Mouse (Mus musculus): ENCODE results near the gene Opa3. TPM values are rescaled to one million over a fixed set of nuclear protein-coding genes. Genes with fewer than 3 reads are reported as not detected.

Gene Opa3
- polyA plus RNA-seq, 1 experiment, result 14.7 TPM

DNA sequence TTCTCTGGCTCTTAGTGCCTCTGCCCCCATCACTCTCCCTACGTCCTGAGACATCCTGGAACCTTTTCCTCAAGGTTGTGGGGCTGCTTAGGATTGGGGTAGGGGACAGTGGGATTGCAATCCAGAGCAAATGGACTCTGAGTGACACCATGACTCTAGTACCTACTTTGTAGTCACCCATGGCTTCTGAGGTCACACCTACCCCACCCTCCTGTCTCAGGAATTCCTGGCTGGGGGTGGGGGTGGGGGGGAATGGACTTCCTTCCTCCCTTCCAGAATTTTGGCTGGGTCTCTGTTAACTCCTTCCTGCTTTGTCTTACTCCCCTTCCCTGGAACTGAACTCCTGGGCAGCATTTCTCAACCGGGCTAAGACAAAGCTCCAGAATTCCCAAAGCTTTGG, 14.7 kb upstream of the Opa3 start:
- no peak for DNase-seq (ENCODE audit: low read depth in 1 of 2, low spot score in 2 of 2)
- Histone ChIP-seq H3K36me3 (ENCODE audit: control insufficient read depth, insufficient read depth, low read length) (no peaks in the 10 kb centered on the region), H3K27ac (ENCODE audit: insufficient read depth, low read length) (no peak overlapping the region), H3K4me3 (ENCODE audit: extremely low read depth, insufficient read depth, insufficient read length) (no peak overlapping the region), H3K4me1 (ENCODE audit: control insufficient read depth, insufficient read depth, insufficient read length) (no peaks in the 10 kb centered on the region), H3K27me3 (ENCODE audit: control insufficient read depth, insufficient read depth, low read length) (peaks cover 7% of the 10 kb centered on the region; the same call in 1 of the 2 replicates)
- no peak for TF ChIP-seq CTCF (IDR thresholded peaks at IDR 0.05; ENCODE audit: extremely low read depth, insufficient read depth, insufficient read length, insufficient replicate concordance)
- WGBS, result 74% methylated on average over 2 of the region's 2 CpGs

DNA sequence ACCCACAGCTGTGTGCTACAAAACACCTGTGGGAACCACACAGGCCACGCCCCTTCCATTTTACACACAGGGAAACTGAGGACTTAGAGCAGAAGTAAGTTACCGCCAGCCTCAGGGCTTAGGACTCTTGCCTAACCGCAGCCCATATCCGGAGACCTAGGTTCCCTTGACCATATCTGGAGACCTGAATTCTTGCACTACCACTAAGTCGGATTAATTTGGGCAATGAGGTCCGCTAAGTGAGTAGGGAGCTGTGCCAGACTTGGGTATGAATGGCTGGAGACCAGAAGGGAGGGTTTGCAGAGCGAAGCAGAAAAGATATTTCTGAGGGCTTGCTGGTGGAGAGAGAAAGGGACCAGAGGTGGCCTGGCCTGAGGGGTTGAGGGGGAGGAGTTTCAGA, 13.8 kb upstream of the Opa3 start:
- TF ChIP-seq POLR2A (IDR thresholded peaks at IDR 0.05; ENCODE audit: low read depth, low read length) (no peak), CTCF (IDR thresholded peaks at IDR 0.05; ENCODE audit: extremely low read depth, insufficient read depth, insufficient read length, insufficient replicate concordance) (no peak)
- Histone ChIP-seq H3K4me3 (ENCODE audit: extremely low read depth, insufficient read depth, insufficient read length) (no peak overlapping the region), H3K4me1 (ENCODE audit: control insufficient read depth, insufficient read depth, insufficient read length) (no peaks in the 10 kb centered on the region), H3K36me3 (ENCODE audit: control insufficient read depth, insufficient read depth, low read length) (no peaks in the 10 kb centered on the region), H3K27me3 (ENCODE audit: control insufficient read depth, insufficient read depth, low read length) (peaks cover 8% of the 10 kb centered on the region; the same call in 1 of the 2 replicates), H3K27ac (ENCODE audit: insufficient read depth, low read length) (no peak overlapping the region)
- DNase-seq (ENCODE audit: low read depth in 1 of 2, low spot score in 2 of 2), result no peak
- 21% methylated on average over 7 of the region's 7 CpGs for WGBS

DNA sequence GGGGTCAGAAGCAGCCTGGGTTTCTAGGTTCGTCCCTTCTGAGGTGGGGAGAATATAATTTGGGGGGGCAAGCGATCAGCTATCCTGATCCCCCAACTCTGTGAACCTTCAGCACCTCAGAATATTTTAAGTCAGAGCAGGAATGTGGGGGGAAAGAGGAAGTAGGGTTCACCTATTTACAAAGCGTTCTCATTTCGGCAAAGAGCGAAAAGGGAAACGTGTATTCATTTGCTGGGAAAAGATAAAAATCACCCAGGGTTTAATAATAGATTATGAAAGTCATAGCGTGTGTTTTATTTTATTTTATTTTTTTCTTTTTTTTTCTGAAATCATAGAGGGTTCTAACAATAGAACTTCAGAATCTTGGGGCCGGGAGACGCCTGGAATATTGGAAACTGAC, 13.2 kb upstream of the Opa3 start:
- TF ChIP-seq POLR2A (IDR thresholded peaks at IDR 0.05; ENCODE audit: low read depth, low read length) (no peak), CTCF (IDR thresholded peaks at IDR 0.05; ENCODE audit: extremely low read depth, insufficient read depth, insufficient read length, insufficient replicate concordance) (no peak)
- Histone ChIP-seq H3K4me3 (ENCODE audit: extremely low read depth, insufficient read depth, insufficient read length) (no peak overlapping the region), H3K27me3 (ENCODE audit: control insufficient read depth, insufficient read depth, low read length) (peaks cover 8% of the 10 kb centered on the region; the same call in 1 of the 2 replicates), H3K27ac (ENCODE audit: insufficient read depth, low read length) (no peak overlapping the region), H3K36me3 (ENCODE audit: control insufficient read depth, insufficient read depth, low read length) (no peaks in the 10 kb centered on the region), H3K4me1 (ENCODE audit: control insufficient read depth, insufficient read depth, insufficient read length) (no peaks in the 10 kb centered on the region)
- no peak for DNase-seq (ENCODE audit: low read depth in 1 of 2, low spot score in 2 of 2)
- 7% methylated on average over 9 of the region's 9 CpGs for WGBS

DNA sequence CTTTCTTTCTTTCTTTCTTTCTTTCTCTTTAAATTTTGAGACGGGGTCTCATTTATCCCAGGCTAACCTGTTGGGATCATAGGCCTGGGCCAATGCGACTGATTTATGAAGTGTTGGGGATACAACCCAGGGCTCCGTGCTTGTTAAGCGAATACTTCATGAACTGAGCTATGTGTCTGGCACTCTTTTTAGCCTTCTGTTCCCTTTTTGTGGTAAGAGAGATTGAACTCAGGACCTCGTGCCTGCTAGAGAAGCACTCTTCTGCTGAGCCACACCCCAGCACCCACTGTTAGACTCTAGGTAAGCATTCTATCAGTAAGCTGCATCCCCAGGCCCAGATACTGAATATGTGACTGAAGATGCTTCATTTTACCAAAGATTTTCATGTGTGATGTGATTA, 10.6 kb upstream of the Opa3 start:
- Histone ChIP-seq H3K27me3 (ENCODE audit: control insufficient read depth, insufficient read depth, low read length) (0 out of 2 replicates have a peak, but pooled peaks cover 6% of the 10 kb centered on the region), H3K36me3 (ENCODE audit: control insufficient read depth, insufficient read depth, low read length) (no peaks in the 10 kb centered on the region), H3K4me1 (ENCODE audit: control insufficient read depth, insufficient read depth, insufficient read length) (no peaks in the 10 kb centered on the region), H3K4me3 (ENCODE audit: extremely low read depth, insufficient read depth, insufficient read length) (no peak overlapping the region), H3K27ac (ENCODE audit: insufficient read depth, low read length) (no peak overlapping the region)
- TF ChIP-seq POLR2A (IDR thresholded peaks at IDR 0.05; ENCODE audit: low read depth, low read length) (no peak), CTCF (IDR thresholded peaks at IDR 0.05; ENCODE audit: extremely low read depth, insufficient read depth, insufficient read length, insufficient replicate concordance) (no peak)
- no peak for DNase-seq (ENCODE audit: low read depth in 1 of 2, low spot score in 2 of 2)
- 18% methylated on average over 5 of the region's 5 CpGs for WGBS

- TF ChIP-seq CTCF (IDR thresholded peaks at IDR 0.05; ENCODE audit: extremely low read depth, insufficient read depth, insufficient read length, insufficient replicate concordance) (no peak), POLR2A (IDR thresholded peaks at IDR 0.05; ENCODE audit: low read depth, low read length) (no peak)
- no peak for DNase-seq (ENCODE audit: low read depth in 1 of 2, low spot score in 2 of 2)
- Histone ChIP-seq H3K27me3 (ENCODE audit: control insufficient read depth, insufficient read depth, low read length) (0 out of 2 replicates have a peak, but pooled peaks cover 4% of the 10 kb centered on the region), H3K4me3 (ENCODE audit: extremely low read depth, insufficient read depth, insufficient read length) (no peak overlapping the region), H3K36me3 (ENCODE audit: control insufficient read depth, insufficient read depth, low read length) (no peaks in the 10 kb centered on the region), H3K27ac (ENCODE audit: insufficient read depth, low read length) (no peak overlapping the region), H3K4me1 (ENCODE audit: control insufficient read depth, insufficient read depth, insufficient read length) (no peaks in the 10 kb centered on the region)
- WGBS, result 6% methylated on average over 2 of the region's 3 CpGs
These were observed 10.2 kb upstream of the Opa3 start for GRCm38 (mm10) chr7:19217944-19218343.

DNA sequence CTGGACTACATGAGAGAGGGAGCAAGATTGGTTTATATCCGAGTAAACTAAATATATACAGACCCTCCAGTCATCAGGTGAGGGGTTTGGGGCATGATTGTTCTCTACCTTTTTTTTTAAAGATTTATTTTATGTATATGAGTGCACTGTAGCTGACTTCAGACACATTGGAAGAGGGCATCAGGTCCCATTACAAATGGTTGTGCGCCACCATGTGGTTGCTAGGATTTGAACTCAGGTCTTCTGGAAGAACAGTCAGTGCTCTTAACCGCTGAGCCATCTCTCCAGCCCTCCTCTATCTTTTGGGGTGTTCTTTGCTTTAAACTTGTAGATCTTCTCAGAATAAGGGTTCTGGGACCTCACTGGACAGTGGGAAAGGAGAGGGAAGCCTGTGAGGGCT, 8.1 kb upstream of the Opa3 start:
- no peak for DNase-seq (ENCODE audit: low read depth in 1 of 2, low spot score in 2 of 2)
- H3K27me3 ChIP-seq (ENCODE audit: control insufficient read depth, insufficient read depth, low read length), result 0 out of 2 replicates have a peak, but pooled peaks cover 4% of the 10 kb centered on the region
- TF ChIP-seq POLR2A (IDR thresholded peaks at IDR 0.05; ENCODE audit: low read depth, low read length) (no peak), CTCF (IDR thresholded peaks at IDR 0.05; ENCODE audit: extremely low read depth, insufficient read depth, insufficient read length, insufficient replicate concordance) (no peak)
- WGBS, result 84% methylated on average over 3 of the region's 3 CpGs
- H3K36me3 ChIP-seq (ENCODE audit: control insufficient read depth, insufficient read depth, low read length), result no peaks in the 10 kb centered on the region
- no peaks in the 10 kb centered on the region for H3K4me1 ChIP-seq (ENCODE audit: control insufficient read depth, insufficient read depth, insufficient read length)
- no peak overlapping the region for H3K27ac ChIP-seq (ENCODE audit: insufficient read depth, low read length)
- no peak overlapping the region for H3K4me3 ChIP-seq (ENCODE audit: extremely low read depth, insufficient read depth, insufficient read length)

GRCm38 (mm10) chr7:19222189-19222588, 5.9 kb upstream of the Opa3 start:
- H3K36me3 ChIP-seq (ENCODE audit: control insufficient read depth, insufficient read depth, low read length), result no peaks in the 10 kb centered on the region
- no peak overlapping the region for H3K27ac ChIP-seq (ENCODE audit: insufficient read depth, low read length)
- 91% methylated on average over 16 of the region's 16 CpGs for WGBS
- H3K4me3 ChIP-seq (ENCODE audit: extremely low read depth, insufficient read depth, insufficient read length), result no peak overlapping the region
- TF ChIP-seq POLR2A (IDR thresholded peaks at IDR 0.05; ENCODE audit: low read depth, low read length) (no peak), CTCF (IDR thresholded peaks at IDR 0.05; ENCODE audit: extremely low read depth, insufficient read depth, insufficient read length, insufficient replicate concordance) (no peak)
- no peaks in the 10 kb centered on the region; the same call in 1 of the 2 replicates for H3K4me1 ChIP-seq (ENCODE audit: control insufficient read depth, insufficient read depth, insufficient read length)
- H3K27me3 ChIP-seq (ENCODE audit: control insufficient read depth, insufficient read depth, low read length), result 0 out of 2 replicates have a peak, but pooled peaks cover 1% of the 10 kb centered on the region
- no peak for DNase-seq (ENCODE audit: low read depth in 1 of 2, low spot score in 2 of 2)

All from spleen, adult 2 months (tissue).